Mouse (Mus musculus) heart, embryonic 12.5 days (tissue): Measurements from ENCODE around the gene Gfer. TPM values are rescaled to one million over a fixed set of nuclear protein-coding genes. Genes with fewer than 3 reads are reported as not detected.

Source experiments
- ATAC-seq: fragments of 200-750 bp; cut with Nextera tagmentation; 2 replicates; pipeline ENCODE4 v1.8.0; 2017; ENCODE audit warnings: moderate TSS enrichment, moderate library complexity; ENCODE audit not compliant: insufficient number of reproducible peaks, low FRiP score
- H3K27ac ChIP-seq: fragments of 300-500 bp; sonication (generic); 2 replicates; pipeline ENCODE4 v1.5.1; 2016; ENCODE audit warnings: mild to moderate bottlenecking, moderate library complexity; ENCODE audit not compliant: poor library complexity, severe bottlenecking
- H3K27me3 ChIP-seq: fragments of 300-500 bp; sonication (generic); replicated peaks from 2 replicates; pipeline ENCODE4 v1.6.1; 2016; ENCODE audit warnings: mild to moderate bottlenecking, moderate library complexity
- H3K36me3 ChIP-seq: fragments of 300-500 bp; sonication (generic); 2 replicates; pipeline ENCODE4 v1.6.1; 2016; ENCODE audit warnings: mild to moderate bottlenecking, moderate library complexity
- H3K4me1 ChIP-seq: fragments of 300-500 bp; sonication (generic); replicated peaks from 2 replicates; pipeline ENCODE4 v1.6.1; 2016; ENCODE audit warnings: mild to moderate bottlenecking
- H3K4me2 ChIP-seq: fragments of 300-500 bp; sonication (generic); 2 replicates; pipeline ENCODE4 v1.6.1; 2016; ENCODE audit warnings: mild to moderate bottlenecking, moderate library complexity
- H3K4me3 ChIP-seq: fragments of 300-500 bp; sonication (generic); 2 replicates; pipeline ENCODE4 v1.5.1; 2016; ENCODE audit warnings: mild to moderate bottlenecking
- H3K9ac ChIP-seq: fragments of 300-500 bp; sonication (generic); 2 replicates; pipeline ENCODE4 v1.6.1; 2016; ENCODE audit warnings: mild to moderate bottlenecking, moderate library complexity
- H3K9me3 ChIP-seq: fragments of 300-500 bp; sonication (generic); replicated peaks from 2 replicates; pipeline ENCODE4 v1.6.1; 2016; ENCODE audit warnings: mild to moderate bottlenecking, moderate library complexity
- WGBS: fragments of 180-500 bp; shearing (Covaris S2); methylation state at CpG from one replicate; pipeline ENCODE4 v1.1.7; 2016; 5-methylcytosine and 5-hydroxymethylcytosine counted together
- polyA plus RNA-seq: library from polyadenylated mRNA; unstranded; fragments of >200 nt; fragmentation: Nextera tagmentation; extraction: Ambion mirVana; gene quantifications from 2 replicates; pipeline ENCODE4 v1.2.1, GENCODE M21; 2016

Gene Gfer
- 34.0 and 37.8 TPM in 2 replicates for polyA plus RNA-seq

- Histone ChIP-seq H3K27me3 (peaks cover 13% of the 10 kb centered on the region), H3K9ac (peak within 1 kb of the TSS; percentile 92), H3K9me3 (no peaks in the 10 kb centered on the region), H3K27ac (peak within 1 kb of the TSS; percentile 66), H3K4me2 (peak within 1 kb of the TSS; percentile 76), H3K36me3 (peaks cover 31% of the 10 kb centered on the region), H3K4me1 (peaks cover 23% of the 10 kb centered on the region), H3K4me3 (peak within 1 kb of the TSS; percentile 83)
- WGBS = 1% methylated on average over 74 of the region's 76 CpGs
- peak; percentile 94 for ATAC-seq
These were observed at the start of gene Gfer, which contains the start of gene Noxo1 for GRCm38 (mm10) chr17:24696011-24696697. Gene Gfer (minus strand): TSS chr17:24696156. Gene Noxo1 (plus strand): TSS chr17:24696234.

GRCm38 (mm10) chr17:24744381-24744780 is 48.4 kb upstream of the Gfer start:
- Histone ChIP-seq H3K36me3 (peaks cover 16% of the 10 kb centered on the region; the same call in 1 of the 2 replicates), H3K4me2 (no peak overlapping the region), H3K27ac (no peak overlapping the region), H3K9me3 (no peaks in the 10 kb centered on the region), H3K4me3 (no peak overlapping the region), H3K27me3 (peaks cover 21% of the 10 kb centered on the region; the same call in 1 of the 2 replicates), H3K4me1 (0 out of 2 replicates have a peak, but pooled peaks cover 5% of the 10 kb centered on the region), H3K9ac (0 out of 2 replicates have a peak overlapping the region, but pooled peaks have one; percentile 38)
- WGBS = 68% methylated on average over 3 of the region's 3 CpGs
- ATAC-seq = no peak

GRCm38 (mm10) chr17:24743896-24744295 is 47.9 kb upstream of the Gfer start:
- 72% methylated on average over 5 of the region's 5 CpGs for WGBS
- no peak for ATAC-seq
- no peaks in the 10 kb centered on the region for H3K9me3 ChIP-seq
- no peak overlapping the region for H3K9ac ChIP-seq
- no peak overlapping the region for H3K27ac ChIP-seq
- H3K4me1 ChIP-seq = 0 out of 2 replicates have a peak, but pooled peaks cover 5% of the 10 kb centered on the region
- H3K27me3 ChIP-seq = peaks cover 16% of the 10 kb centered on the region; the same call in 1 of the 2 replicates
- no peak overlapping the region for H3K4me2 ChIP-seq
- H3K4me3 ChIP-seq = no peak overlapping the region
- H3K36me3 ChIP-seq = peaks cover 16% of the 10 kb centered on the region; the same call in 1 of the 2 replicates

- no peak for ATAC-seq
- Histone ChIP-seq H3K36me3 (peaks cover 16% of the 10 kb centered on the region; the same call in 1 of the 2 replicates), H3K4me3 (no peak overlapping the region), H3K9ac (no peak overlapping the region), H3K27ac (no peak overlapping the region), H3K4me1 (peaks cover 11% of the 10 kb centered on the region), H3K4me2 (no peak overlapping the region), H3K9me3 (no peaks in the 10 kb centered on the region), H3K27me3 (peaks cover 11% of the 10 kb centered on the region; the same call in 1 of the 2 replicates)
- 81% methylated on average over 8 of the region's 8 CpGs for WGBS
These were observed 46.4 kb upstream of the Gfer start for GRCm38 (mm10) chr17:24742307-24742706.

GRCm38 (mm10) chr17:24739926-24740325 is 44.0 kb upstream of the Gfer start:
- peaks cover 16% of the 10 kb centered on the region; the same call in 1 of the 2 replicates for H3K36me3 ChIP-seq
- ATAC-seq = no peak
- H3K9ac ChIP-seq = no peak overlapping the region
- no peak overlapping the region for H3K27ac ChIP-seq
- H3K4me2 ChIP-seq = no peak overlapping the region
- H3K27me3 ChIP-seq = no peaks in the 10 kb centered on the region
- H3K9me3 ChIP-seq = no peaks in the 10 kb centered on the region
- 77% methylated on average over 8 of the region's 8 CpGs for WGBS
- H3K4me3 ChIP-seq = no peak overlapping the region
- peaks cover 17% of the 10 kb centered on the region for H3K4me1 ChIP-seq

- Histone ChIP-seq H3K4me1 (peaks cover 17% of the 10 kb centered on the region), H3K4me3 (no peak overlapping the region), H3K27ac (no peak overlapping the region), H3K4me2 (no peak overlapping the region), H3K9me3 (no peaks in the 10 kb centered on the region), H3K36me3 (peaks cover 16% of the 10 kb centered on the region; the same call in 1 of the 2 replicates), H3K9ac (no peak overlapping the region), H3K27me3 (no peaks in the 10 kb centered on the region)
- 79% methylated on average over 4 of the region's 4 CpGs for WGBS
- ATAC-seq = no peak
These were observed 42.3 kb upstream of the Gfer start for GRCm38 (mm10) chr17:24738238-24738637.

GRCm38 (mm10) chr17:24737135-24737810 is 41.3 kb upstream of the Gfer start:
- WGBS = 26% methylated on average over 8 of the region's 8 CpGs
- H3K4me2 ChIP-seq = peak overlapping the region; percentile 79
- peak overlapping the region; percentile 82 for H3K9ac ChIP-seq
- peak overlapping the region; percentile 69 for H3K4me3 ChIP-seq
- H3K36me3 ChIP-seq = peaks cover 16% of the 10 kb centered on the region; the same call in 1 of the 2 replicates
- H3K9me3 ChIP-seq = no peaks in the 10 kb centered on the region
- peaks cover 23% of the 10 kb centered on the region for H3K4me1 ChIP-seq
- H3K27me3 ChIP-seq = no peaks in the 10 kb centered on the region
- no peak for ATAC-seq
- no peak overlapping the region for H3K27ac ChIP-seq

- H3K36me3 ChIP-seq = peaks cover 13% of the 10 kb centered on the region; the same call in 1 of the 2 replicates
- no peaks in the 10 kb centered on the region for H3K9me3 ChIP-seq
- peak within 1 kb of the TSS; percentile 51; the same call in 1 of the 2 replicates for H3K27ac ChIP-seq
- H3K9ac ChIP-seq = peak within 1 kb of the TSS; percentile 82
- peak within 1 kb of the TSS; percentile 69 for H3K4me3 ChIP-seq
- peaks cover 30% of the 10 kb centered on the region for H3K4me1 ChIP-seq
- WGBS = under 1% methylated on average over 29 of the region's 29 CpGs
- ATAC-seq = peak; percentile 96
- H3K4me2 ChIP-seq = peak within 1 kb of the TSS; percentile 79
- no peaks in the 10 kb centered on the region for H3K27me3 ChIP-seq
These were observed 40.5 kb upstream of the Gfer start, which contains the start of gene Msrb1 for GRCm38 (mm10) chr17:24736330-24737051. Gene Msrb1 (plus strand): TSS chr17:24736642.

GRCm38 (mm10) chr17:24735446-24735845 is 39.5 kb upstream of the Gfer start:
- H3K9me3 ChIP-seq = no peaks in the 10 kb centered on the region
- ATAC-seq = no peak
- no peak overlapping the region for H3K4me3 ChIP-seq
- H3K4me2 ChIP-seq = 0 out of 2 replicates have a peak overlapping the region, but pooled peaks have one; percentile 79
- H3K27ac ChIP-seq = no peak overlapping the region
- H3K36me3 ChIP-seq = peaks cover 7% of the 10 kb centered on the region; the same call in 1 of the 2 replicates
- no peak overlapping the region for H3K9ac ChIP-seq
- H3K27me3 ChIP-seq = no peaks in the 10 kb centered on the region
- 84% methylated on average over 7 of the region's 7 CpGs for WGBS
- peaks cover 30% of the 10 kb centered on the region for H3K4me1 ChIP-seq

GRCm38 (mm10) chr17:24734513-24734912 is 38.6 kb upstream of the Gfer start:
- H3K27ac ChIP-seq = no peak overlapping the region
- H3K9ac ChIP-seq = no peak overlapping the region
- H3K27me3 ChIP-seq = no peaks in the 10 kb centered on the region
- H3K4me2 ChIP-seq = no peak overlapping the region
- no peak for ATAC-seq
- H3K4me3 ChIP-seq = no peak overlapping the region
- 79% methylated on average over 1 of the region's 1 CpGs for WGBS
- H3K4me1 ChIP-seq = peaks cover 30% of the 10 kb centered on the region
- no peaks in the 10 kb centered on the region for H3K9me3 ChIP-seq
- no peaks in the 10 kb centered on the region for H3K36me3 ChIP-seq
